Mouse (Mus musculus) intestine, embryonic 16.5 days (tissue): ENCODE measurements at regions not wholly inside any gene's neighbourhood (a gene's known extent, or its start where the extent isn't known, plus 50 kb on each side); places are given as distances from the start of the nearest gene placed in this dataset.
A peak's percentile ranks its signal among the peaks of the same experiment; 100 is the strongest.
"Not testable (repeated sequence)": the region's sequence is repeated elsewhere in the genome, so short reads cannot be mapped to it uniquely, and the experiment has no call there.

Experiments
- ATAC-seq: fragments of 200-750 bp; cut with Nextera tagmentation; 2 replicates; pipeline ENCODE4 v1.8.0; 2017; ENCODE audit warnings: moderate TSS enrichment, moderate library complexity
- H3K27ac ChIP-seq: fragments of 300-500 bp; sonication (generic); 2 replicates; pipeline ENCODE4 v1.5.1; 2014; ENCODE audit warnings: mild to moderate bottlenecking, low read length
- H3K27me3 ChIP-seq: fragments of 300-500 bp; sonication (generic); replicated peaks from 2 replicates; pipeline ENCODE4 v1.6.1; 2014; ENCODE audit warnings: low read length, control low read depth, mixed read lengths; ENCODE audit not compliant: control insufficient read depth, insufficient read depth
- H3K36me3 ChIP-seq: fragments of 300-500 bp; sonication (generic); 2 replicates; pipeline ENCODE4 v1.6.1; 2014; ENCODE audit warnings: low read length, control low read depth; ENCODE audit not compliant: control insufficient read depth, insufficient read depth
- H3K4me1 ChIP-seq: fragments of 300-500 bp; sonication (generic); 2 replicates; pipeline ENCODE4 v1.6.1; 2014; ENCODE audit warnings: low read length, control low read depth, mixed read lengths; ENCODE audit not compliant: control insufficient read depth, insufficient read depth
- H3K4me2 ChIP-seq: fragments of 300-500 bp; sonication (generic); 2 replicates; pipeline ENCODE4 v1.6.1; 2014; ENCODE audit warnings: low read depth, low read length, control low read depth
- H3K4me3 ChIP-seq: fragments of 300-500 bp; sonication (generic); 2 replicates; pipeline ENCODE4 v1.5.1; 2014; ENCODE audit warnings: mild to moderate bottlenecking, low read length
- H3K9ac ChIP-seq: fragments of 300-500 bp; sonication (generic); 2 replicates; pipeline ENCODE4 v1.6.1; 2014; ENCODE audit warnings: low read depth, low read length
- H3K9me3 ChIP-seq: fragments of 300-500 bp; sonication (generic); 2 replicates; pipeline ENCODE4 v1.6.1; 2016; ENCODE audit warnings: low read length, control low read depth; ENCODE audit not compliant: control insufficient read depth
- WGBS: fragments of 180-500 bp; shearing (Covaris S2); extraction: QIAGEN DNeasy Blood & Tissue Kit; methylation state at CpG from one replicate; pipeline ENCODE4 v1.1.7; 2014; 5-methylcytosine and 5-hydroxymethylcytosine counted together

- Histone ChIP-seq H3K4me1 (no peaks in the 10 kb centered on the region), H3K36me3 (no peaks in the 10 kb centered on the region), H3K4me3 (no peak overlapping the region), H3K27me3 (no peaks in the 10 kb centered on the region), H3K27ac (no peak overlapping the region), H3K4me2 (no peak overlapping the region), H3K9me3 (no peaks in the 10 kb centered on the region), H3K9ac (no peak overlapping the region)
- WGBS: 94% methylated on average over 6 of the region's 6 CpGs
- no peak for ATAC-seq
Observed at GRCm38 (mm10) chr4:22124836-22125235, 193.7 kb downstream of the Faxc start.

DNA sequence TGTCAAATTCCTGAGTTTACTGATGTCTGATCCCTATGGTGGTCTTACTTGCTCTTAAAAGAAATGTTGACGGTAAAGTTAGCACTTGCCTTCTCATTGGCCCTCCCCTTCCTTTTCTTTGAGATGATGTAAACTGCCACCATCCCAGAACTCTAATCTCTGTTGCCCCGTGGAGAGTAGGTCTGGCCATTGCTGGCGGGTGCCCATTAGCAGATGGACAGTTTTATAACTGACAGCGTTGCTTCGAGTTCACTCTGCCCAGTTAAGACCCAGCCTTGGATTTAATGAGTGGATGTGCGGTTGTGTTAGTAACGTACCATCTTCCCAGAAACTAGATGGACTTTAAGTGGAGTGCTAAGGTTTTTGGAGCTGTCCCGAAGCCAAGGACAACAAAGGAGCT, 199.4 kb downstream of the Faxc start:
- ATAC-seq: no peak
- 71% methylated on average over 8 of the region's 8 CpGs for WGBS
- no peaks in the 10 kb centered on the region; the same call in 1 of the 2 replicates for H3K27me3 ChIP-seq
- no peak overlapping the region for H3K27ac ChIP-seq
- no peaks in the 10 kb centered on the region for H3K4me1 ChIP-seq
- no peak overlapping the region for H3K4me2 ChIP-seq
- no peak overlapping the region for H3K9ac ChIP-seq
- no peak overlapping the region for H3K4me3 ChIP-seq
- no peaks in the 10 kb centered on the region for H3K36me3 ChIP-seq
- no peaks in the 10 kb centered on the region for H3K9me3 ChIP-seq

- 65% methylated on average over 13 of the region's 13 CpGs for WGBS
- Histone ChIP-seq H3K27me3 (no peaks in the 10 kb centered on the region; the same call in 1 of the 2 replicates), H3K27ac (no peak overlapping the region), H3K4me2 (no peak overlapping the region), H3K36me3 (no peaks in the 10 kb centered on the region), H3K9ac (no peak overlapping the region), H3K4me3 (no peak overlapping the region), H3K9me3 (no peaks in the 10 kb centered on the region), H3K4me1 (no peaks in the 10 kb centered on the region)
- ATAC-seq: peak; percentile 52; the same call in 1 of the 2 replicates
Observed at GRCm38 (mm10) chr4:22131751-22132736, 200.9 kb downstream of the Faxc start.

GRCm38 (mm10) chr4:22133547-22134495, 202.7 kb downstream of the Faxc start:
- Histone ChIP-seq H3K4me1 (no peaks in the 10 kb centered on the region), H3K4me2 (no peak overlapping the region), H3K9me3 (no peaks in the 10 kb centered on the region), H3K27me3 (no peaks in the 10 kb centered on the region; the same call in 1 of the 2 replicates), H3K4me3 (no peak overlapping the region), H3K9ac (no peak overlapping the region), H3K36me3 (no peaks in the 10 kb centered on the region), H3K27ac (no peak overlapping the region)
- ATAC-seq: peak; percentile 75
- WGBS: 53% methylated on average over 14 of the region's 14 CpGs

GRCm38 (mm10) chr4:22140122-22140521, 209.0 kb downstream of the Faxc start:
- no peak for ATAC-seq
- Histone ChIP-seq H3K4me3 (no peak overlapping the region), H3K36me3 (no peaks in the 10 kb centered on the region), H3K27me3 (no peaks in the 10 kb centered on the region), H3K27ac (no peak overlapping the region), H3K4me1 (no peaks in the 10 kb centered on the region), H3K9me3 (no peaks in the 10 kb centered on the region), H3K9ac (no peak overlapping the region), H3K4me2 (no peak overlapping the region)
- 60% methylated on average over 3 of the region's 3 CpGs for WGBS

DNA sequence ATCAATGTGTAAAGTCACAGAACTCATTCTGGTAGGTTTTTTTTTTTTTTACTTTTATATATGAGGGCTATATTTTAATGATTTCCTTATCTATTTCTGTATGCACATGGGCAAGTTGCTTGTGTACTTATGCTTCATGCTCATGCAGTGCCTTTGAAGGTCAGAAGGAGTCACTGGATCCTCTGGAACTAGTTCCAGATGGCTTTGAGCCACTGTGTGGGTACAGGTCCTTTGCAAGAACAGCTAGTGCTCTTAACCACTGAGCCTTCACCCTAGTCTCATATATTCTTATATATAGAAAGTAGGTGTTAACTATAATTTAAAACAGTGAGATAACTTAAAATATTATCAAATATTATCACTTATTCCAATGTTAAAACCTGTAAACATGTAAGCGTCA, 212.4 kb downstream of the Faxc start:
- 100% methylated on average over 1 of the region's 1 CpGs for WGBS
- Histone ChIP-seq H3K4me3 (no peak overlapping the region), H3K9ac (no peak overlapping the region), H3K9me3 (no peaks in the 10 kb centered on the region), H3K4me1 (peaks cover 3% of the 10 kb centered on the region; the same call in 1 of the 2 replicates), H3K27me3 (no peaks in the 10 kb centered on the region), H3K27ac (no peak overlapping the region), H3K36me3 (no peaks in the 10 kb centered on the region), H3K4me2 (no peak overlapping the region)
- ATAC-seq: no peak

- not testable (repeated sequence) for H3K4me3 ChIP-seq, H3K27ac ChIP-seq, H3K9ac ChIP-seq, H3K4me2 ChIP-seq, H3K27me3 ChIP-seq, H3K9me3 ChIP-seq, H3K4me1 ChIP-seq, H3K36me3 ChIP-seq, ATAC-seq
- 77% methylated on average over 1 of the region's 1 CpGs for WGBS
Observed at GRCm38 (mm10) chr4:22144834-22145233, 212.5 kb upstream of the Fbxl4 start.

- no peaks in the 10 kb centered on the region for H3K27me3 ChIP-seq
Observed at GRCm38 (mm10) chr4:22146648-22147409, 210.5 kb upstream of the Fbxl4 start.

More at GRCm38 (mm10) chr4:22146648-22147409, 210.5 kb upstream of the Fbxl4 start:
- no peak overlapping the region for H3K4me3 ChIP-seq
- H3K4me1 ChIP-seq: peaks cover 3% of the 10 kb centered on the region; the same call in 1 of the 2 replicates
- no peaks in the 10 kb centered on the region for H3K36me3 ChIP-seq
- no peak overlapping the region for H3K27ac ChIP-seq
- H3K9me3 ChIP-seq: no peaks in the 10 kb centered on the region
- no peak for ATAC-seq
- H3K4me2 ChIP-seq: no peak overlapping the region
- WGBS: 43% methylated on average over 6 of the region's 6 CpGs
- no peak overlapping the region for H3K9ac ChIP-seq
